Mouse (Mus musculus) kidney, embryonic 14.5 days (tissue): ENCODE results near the gene Slc9a6. TPM values are rescaled to one million over a fixed set of nuclear protein-coding genes. Genes with fewer than 3 reads are reported as not detected.

Source experiments
- ATAC-seq: fragments of 200-750 bp; cut with Nextera tagmentation; 2 replicates; pipeline ENCODE4 v1.8.0; 2017; ENCODE audit warnings: moderate number of reproducible peaks, mild to moderate bottlenecking, moderate TSS enrichment, moderate library complexity; ENCODE audit not compliant: low FRiP score, low TSS enrichment
- H3K27ac ChIP-seq: fragments of 300-500 bp; sonication (generic); 2 replicates; pipeline ENCODE4 v1.5.1; 2014; ENCODE audit warnings: low read depth, mild to moderate bottlenecking, low read length, moderate library complexity, mixed read lengths
- H3K27me3 ChIP-seq: fragments of 300-500 bp; sonication (generic); 2 replicates; pipeline ENCODE4 v1.6.1; 2014; ENCODE audit warnings: mild to moderate bottlenecking, low read length; ENCODE audit not compliant: control insufficient read depth, insufficient read depth
- H3K36me3 ChIP-seq: fragments of 300-500 bp; sonication (generic); 2 replicates; pipeline ENCODE4 v1.6.1; 2014; ENCODE audit warnings: low read length, mixed read lengths; ENCODE audit not compliant: control insufficient read depth, insufficient read depth
- H3K4me1 ChIP-seq: fragments of 300-500 bp; sonication (generic); 2 replicates; pipeline ENCODE4 v1.6.1; 2014; ENCODE audit warnings: low read length, mixed read lengths; ENCODE audit not compliant: control insufficient read depth, insufficient read depth
- H3K4me2 ChIP-seq: fragments of 300-500 bp; sonication (generic); replicated peaks from 2 replicates; pipeline ENCODE4 v1.6.1; 2014; ENCODE audit warnings: low read depth, mild to moderate bottlenecking, low read length
- H3K4me3 ChIP-seq: fragments of 300-500 bp; sonication (generic); 2 replicates; pipeline ENCODE4 v1.5.1; 2014; ENCODE audit warnings: mild to moderate bottlenecking, low read length
- H3K9ac ChIP-seq: fragments of 300-500 bp; sonication (generic); 2 replicates; pipeline ENCODE4 v1.6.1; 2014; ENCODE audit warnings: low read depth, mild to moderate bottlenecking, low read length, moderate library complexity
- H3K9me3 ChIP-seq: fragments of 300-500 bp; sonication (generic); 2 replicates; pipeline ENCODE4 v1.6.1; 2016; ENCODE audit warnings: low read length; ENCODE audit not compliant: control insufficient read depth
- WGBS: fragments of 180-500 bp; shearing (Covaris S2); extraction: QIAGEN DNeasy Blood & Tissue Kit; methylation state at CpG from one replicate; pipeline ENCODE4 v1.1.7; 2014; 5-methylcytosine and 5-hydroxymethylcytosine counted together
- polyA plus RNA-seq: library from polyadenylated mRNA; unstranded; fragments of >200 nt; fragmentation: Nextera tagmentation; extraction: Ambion mirVana; gene quantifications from 2 replicates; pipeline ENCODE4 v1.2.1, GENCODE M21; 2014

Gene Slc9a6
- polyA plus RNA-seq, 1 experiment from 2014 or later: 7.3 TPM

DNA sequence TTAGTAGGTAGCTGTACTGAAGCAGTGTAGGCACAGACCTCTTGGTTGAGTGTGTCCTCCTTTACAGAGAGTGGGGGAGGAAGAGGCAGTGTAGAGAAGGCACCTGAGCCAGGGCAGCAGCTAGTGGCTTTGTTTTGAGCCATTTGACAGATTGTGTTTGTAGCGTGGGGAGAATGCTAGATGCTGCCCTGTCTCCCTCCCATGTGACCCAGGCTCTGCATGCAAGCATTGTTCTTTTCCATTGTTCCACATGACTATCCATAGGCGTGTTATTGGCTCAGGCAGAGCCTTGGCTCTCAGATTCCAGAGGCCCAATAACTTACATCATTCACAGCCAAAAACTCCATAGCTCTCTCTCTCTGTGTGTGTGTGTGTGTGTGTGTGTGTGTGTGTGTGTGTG lies 49.7 kb downstream of the Slc9a6 start:
- 52% methylated on average over 2 of the region's 2 CpGs for WGBS

DNA sequence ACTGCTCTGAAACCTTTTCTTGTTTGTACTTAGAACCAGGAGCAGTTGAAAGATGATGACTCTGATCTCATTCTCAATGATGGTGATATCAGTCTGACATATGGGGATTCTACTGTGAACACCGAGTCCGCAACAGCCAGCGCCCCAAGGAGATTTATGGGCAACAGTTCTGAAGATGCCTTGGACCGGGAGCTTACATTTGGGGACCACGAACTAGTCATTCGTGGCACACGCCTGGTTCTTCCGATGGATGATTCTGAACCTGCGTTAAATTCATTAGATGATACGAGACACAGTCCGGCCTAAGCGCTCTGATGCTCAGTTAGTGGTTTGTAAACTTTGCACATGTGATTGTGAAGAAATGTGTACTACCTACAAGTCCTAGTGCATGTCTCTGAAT lies 51.6 kb downstream of the Slc9a6 start:
- Histone ChIP-seq H3K27me3 (no peaks in the 10 kb centered on the region), H3K4me1 (no peaks in the 10 kb centered on the region), H3K27ac (no peak overlapping the region), H3K9ac (no peak overlapping the region), H3K36me3 (no peaks in the 10 kb centered on the region), H3K4me3 (no peak overlapping the region), H3K4me2 (no peak overlapping the region), H3K9me3 (no peaks in the 10 kb centered on the region)
- no peak for ATAC-seq
- WGBS: 87% methylated on average over 12 of the region's 12 CpGs

More for the DNA sequence above, 49.7 kb downstream of the Slc9a6 start:
- H3K4me3 ChIP-seq: no peak overlapping the region
- H3K9ac ChIP-seq: no peak overlapping the region
- H3K9me3 ChIP-seq: no peaks in the 10 kb centered on the region
- H3K27ac ChIP-seq: no peak overlapping the region
- H3K4me1 ChIP-seq: no peaks in the 10 kb centered on the region
- no peaks in the 10 kb centered on the region for H3K36me3 ChIP-seq
- H3K4me2 ChIP-seq: no peak overlapping the region
- peak; percentile 52; the same call in 1 of the 2 replicates for ATAC-seq
- no peaks in the 10 kb centered on the region for H3K27me3 ChIP-seq

DNA sequence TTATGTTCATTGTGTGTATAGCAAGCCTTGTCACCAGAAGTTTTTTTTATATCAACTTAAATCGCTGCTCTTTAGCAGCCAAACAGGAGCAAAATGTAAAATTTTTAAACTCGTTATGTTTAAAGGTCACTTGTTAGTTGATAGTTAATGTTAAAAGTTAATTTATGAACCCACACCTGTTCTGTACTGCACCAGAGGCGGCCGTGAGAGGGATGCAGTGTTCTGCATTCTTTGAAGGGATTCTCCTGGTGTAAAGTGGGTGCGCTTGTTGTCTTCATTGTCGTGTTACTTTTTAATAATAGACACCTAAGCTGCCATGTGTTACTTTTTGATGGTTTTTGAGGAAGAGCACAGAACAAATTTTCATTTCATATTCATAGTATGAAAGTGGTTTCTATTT lies 52.8 kb downstream of the Slc9a6 start:
- no peak overlapping the region for H3K4me2 ChIP-seq
- ATAC-seq: no peak
- no peak overlapping the region for H3K27ac ChIP-seq
- H3K9ac ChIP-seq: no peak overlapping the region
- no peaks in the 10 kb centered on the region for H3K36me3 ChIP-seq
- H3K27me3 ChIP-seq: no peaks in the 10 kb centered on the region
- H3K9me3 ChIP-seq: no peaks in the 10 kb centered on the region
- WGBS: 86% methylated on average over 6 of the region's 6 CpGs
- H3K4me1 ChIP-seq: no peaks in the 10 kb centered on the region
- no peak overlapping the region for H3K4me3 ChIP-seq

GRCm38 (mm10) chrX:56663377-56663776 lies 53.8 kb downstream of the Slc9a6 start:
- Histone ChIP-seq H3K9me3 (no peaks in the 10 kb centered on the region), H3K36me3 (no peaks in the 10 kb centered on the region), H3K4me3 (no peak overlapping the region), H3K9ac (no peak overlapping the region), H3K4me2 (no peak overlapping the region), H3K27me3 (no peaks in the 10 kb centered on the region), H3K4me1 (no peaks in the 10 kb centered on the region), H3K27ac (no peak overlapping the region)
- 80% methylated on average over 4 of the region's 4 CpGs for WGBS
- ATAC-seq: no peak

- no peaks in the 10 kb centered on the region for H3K36me3 ChIP-seq
- no peak for ATAC-seq
- no peaks in the 10 kb centered on the region for H3K27me3 ChIP-seq
- H3K4me2 ChIP-seq: no peak overlapping the region
- no peak overlapping the region for H3K4me3 ChIP-seq
- no peak overlapping the region for H3K27ac ChIP-seq
- no peaks in the 10 kb centered on the region for H3K4me1 ChIP-seq
- H3K9ac ChIP-seq: no peak overlapping the region
- WGBS: 75% methylated on average over 8 of the region's 8 CpGs
- H3K9me3 ChIP-seq: no peaks in the 10 kb centered on the region
These were observed 55.8 kb downstream of the Slc9a6 start for GRCm38 (mm10) chrX:56665226-56665973.

GRCm38 (mm10) chrX:56667296-56667695 lies 57.7 kb downstream of the Slc9a6 start:
- H3K27ac ChIP-seq: no peak overlapping the region
- H3K4me3 ChIP-seq: no peak overlapping the region
- no peaks in the 10 kb centered on the region for H3K27me3 ChIP-seq
- 87% methylated on average over 6 of the region's 6 CpGs for WGBS
- no peaks in the 10 kb centered on the region for H3K9me3 ChIP-seq
- no peak overlapping the region for H3K4me2 ChIP-seq
- no peaks in the 10 kb centered on the region for H3K36me3 ChIP-seq
- no peaks in the 10 kb centered on the region for H3K4me1 ChIP-seq
- no peak for ATAC-seq
- no peak overlapping the region for H3K9ac ChIP-seq

DNA sequence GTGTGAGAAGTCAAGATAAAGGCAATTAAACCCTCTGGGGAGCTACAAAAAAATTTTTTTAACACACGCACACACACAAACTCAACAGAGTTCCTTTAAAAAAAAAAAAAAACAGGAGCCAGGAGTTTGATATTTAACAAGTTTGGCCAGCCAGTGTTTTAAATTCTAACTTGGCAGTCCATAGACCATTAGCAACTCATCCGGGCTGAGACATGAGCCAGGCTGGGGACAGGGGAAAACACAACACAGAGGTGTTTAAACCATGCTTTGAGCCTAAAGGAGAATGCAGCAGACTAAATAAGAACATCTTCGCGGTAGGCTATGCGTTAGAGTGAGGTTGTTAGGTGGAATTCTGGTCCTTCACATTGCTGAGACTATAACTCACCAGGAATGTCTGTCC lies 58.5 kb downstream of the Slc9a6 start:
- no peak for ATAC-seq
- no peak overlapping the region for H3K4me2 ChIP-seq
- H3K4me1 ChIP-seq: no peaks in the 10 kb centered on the region
- no peak overlapping the region for H3K9ac ChIP-seq
- 79% methylated on average over 5 of the region's 5 CpGs for WGBS
- H3K27ac ChIP-seq: no peak overlapping the region
- H3K9me3 ChIP-seq: no peaks in the 10 kb centered on the region
- H3K36me3 ChIP-seq: no peaks in the 10 kb centered on the region
- H3K27me3 ChIP-seq: no peaks in the 10 kb centered on the region
- no peak overlapping the region for H3K4me3 ChIP-seq

- Histone ChIP-seq H3K27ac (no peak overlapping the region), H3K27me3 (no peaks in the 10 kb centered on the region), H3K4me1 (no peaks in the 10 kb centered on the region), H3K9me3 (no peaks in the 10 kb centered on the region), H3K4me3 (no peak overlapping the region), H3K36me3 (no peaks in the 10 kb centered on the region), H3K4me2 (no peak overlapping the region), H3K9ac (no peak overlapping the region)
- no peak for ATAC-seq
- WGBS: 79% methylated on average over 3 of the region's 3 CpGs
These were observed 58.9 kb downstream of the Slc9a6 start for GRCm38 (mm10) chrX:56668501-56668900.

- no peaks in the 10 kb centered on the region for H3K4me1 ChIP-seq
These were observed 66.0 kb downstream of the Slc9a6 start for GRCm38 (mm10) chrX:56675556-56675955.

More at GRCm38 (mm10) chrX:56675556-56675955, 66.0 kb downstream of the Slc9a6 start:
- no peak overlapping the region for H3K4me2 ChIP-seq
- WGBS: 73% methylated on average over 6 of the region's 6 CpGs
- H3K27ac ChIP-seq: no peak overlapping the region
- ATAC-seq: no peak
- H3K4me3 ChIP-seq: no peak overlapping the region
- H3K36me3 ChIP-seq: no peaks in the 10 kb centered on the region
- H3K27me3 ChIP-seq: no peaks in the 10 kb centered on the region
- H3K9me3 ChIP-seq: no peaks in the 10 kb centered on the region
- no peak overlapping the region for H3K9ac ChIP-seq
